Mouse (Mus musculus) thymus, adult 2 months (tissue): ENCODE data around the gene Sin3a.

Experiments
- CTCF ChIP-seq: fragments of 200-500 bp; IDR thresholded peaks from 2 replicates; pipeline ENCODE4 v1.5.1; 2012; ENCODE audit warnings: mild to moderate bottlenecking, control low read depth, low read length, moderate library complexity, borderline replicate concordance; ENCODE audit not compliant: control insufficient read depth, poor library complexity, insufficient read depth; ENCODE audit errors: extremely low read depth
- POLR2A ChIP-seq: fragments of 200-500 bp; IDR thresholded peaks from 2 replicates; pipeline ENCODE4 v1.6.1; 2012; ENCODE audit warnings: mild to moderate bottlenecking, low read length, control low read depth, moderate library complexity; ENCODE audit not compliant: control insufficient read depth, poor library complexity, insufficient read depth; ENCODE audit errors: extremely low read depth

GRCm38 (mm10) chr9:57071801-57072351 is at the start of gene Sin3a:
- TF ChIP-seq CTCF: no peak
- 0 out of 2 replicates have a peak, but pooled peaks have one; percentile 22 for TF ChIP-seq POLR2A
